Mouse (Mus musculus) spleen, adult 2 months (tissue): ENCODE results near the gene Dnaja4. TPM values are rescaled to one million over a fixed set of nuclear protein-coding genes. Genes with fewer than 3 reads are reported as not detected.

Experiments
- DNase-seq, 2 experiments: peaks; one replicate each; pipeline versions ENCODE4 v3.0.0 to v3.0.0-alpha.2; 2012 to 2021; ENCODE audit warnings: low spot score in 2 of 2, low read depth in 1 of 2
- H3K27ac ChIP-seq: fragments of 200-500 bp; 2 replicates; pipeline ENCODE4 v1.5.1; 2012; ENCODE audit warnings: low read length, inconsistent platforms; ENCODE audit not compliant: insufficient read depth
- H3K27me3 ChIP-seq: fragments of 200-500 bp; 2 replicates; pipeline ENCODE4 v1.6.1; 2012; ENCODE audit warnings: mild to moderate bottlenecking, moderate library complexity, low read length, inconsistent platforms; ENCODE audit not compliant: control insufficient read depth, insufficient read depth
- H3K36me3 ChIP-seq: fragments of 200-500 bp; 2 replicates; pipeline ENCODE4 v1.6.1; 2012; ENCODE audit warnings: mild to moderate bottlenecking, low read length, inconsistent platforms; ENCODE audit not compliant: control insufficient read depth, insufficient read depth
- H3K4me1 ChIP-seq: fragments of 200-500 bp; 2 replicates; pipeline ENCODE4 v1.6.1; 2011; ENCODE audit warnings: inconsistent platforms; ENCODE audit not compliant: control insufficient read depth, insufficient read depth, insufficient read length
- H3K4me3 ChIP-seq: fragments of 200-500 bp; 2 replicates; pipeline ENCODE4 v1.5.1; 2011; ENCODE audit warnings: mild to moderate bottlenecking, inconsistent platforms; ENCODE audit not compliant: insufficient read depth, insufficient read length; ENCODE audit errors: extremely low read depth
- CTCF ChIP-seq: fragments of 200-500 bp; IDR thresholded peaks from 2 replicates; pipeline ENCODE4 v1.5.1; 2011; ENCODE audit warnings: mild to moderate bottlenecking, inconsistent platforms; ENCODE audit not compliant: insufficient read depth, insufficient read length, insufficient replicate concordance; ENCODE audit errors: extremely low read depth
- POLR2A ChIP-seq: fragments of 200-500 bp; IDR thresholded peaks from 2 replicates; pipeline ENCODE4 v1.6.1; 2011; ENCODE audit warnings: low read depth, low read length, inconsistent platforms
- WGBS: fragments of 180-500 bp; shearing (Covaris S2); methylation state at CpG from one replicate; pipeline ENCODE4 v1.1.7; 2018; 5-methylcytosine and 5-hydroxymethylcytosine counted together
- polyA plus RNA-seq: library from polyadenylated mRNA; depleted of rRNA; stranded (reverse); fragments of >200 nt; gene quantifications from 2 replicates; pipeline ENCODE4 v1.2.3, GENCODE M21; 2012; rRNA removed

Gene Dnaja4
- polyA plus RNA-seq, 1 experiment: 5.6 TPM

- Histone ChIP-seq H3K4me1 (no peaks in the 10 kb centered on the region), H3K27me3 (peaks cover 9% of the 10 kb centered on the region), H3K4me3 (no peak within 1 kb of the TSS), H3K36me3 (no peaks in the 10 kb centered on the region), H3K27ac (no peak within 1 kb of the TSS)
- no peak for DNase-seq
- TF ChIP-seq POLR2A: no peak
- no peak for TF ChIP-seq CTCF
- 3% methylated on average over 44 of the region's 45 CpGs for WGBS
Observed at GRCm38 (mm10) chr9:54764561-54765217, 66.0 kb downstream of the Dnaja4 start, which contains the start of gene Crabp1. Gene Crabp1, plus strand, starts transcription at chr9:54764748.

- TF ChIP-seq POLR2A: no peak
- TF ChIP-seq CTCF: no peak
- Histone ChIP-seq H3K4me3 (no peak overlapping the region), H3K27me3 (peaks cover 9% of the 10 kb centered on the region), H3K36me3 (no peaks in the 10 kb centered on the region), H3K27ac (no peak overlapping the region), H3K4me1 (no peaks in the 10 kb centered on the region)
- DNase-seq: no peak
- 4% methylated on average over 41 of the region's 41 CpGs for WGBS
Observed at GRCm38 (mm10) chr9:54765336-54766085, 66.8 kb downstream of the Dnaja4 start.

Other genes with a start within 250 kb of the Dnaja4 start
- 1.0 and 2.0 TPM in 2 replicates for gene Dmxl2, start 197.2 kb upstream of the Dnaja4 start, polyA plus RNA-seq
- not detected in 2 replicates for gene Sh2d7, start 159.9 kb upstream of the Dnaja4 start, polyA plus RNA-seq
- 2.0 and 3.0 TPM in 2 replicates for gene Cib2, start 138.7 kb upstream of the Dnaja4 start, polyA plus RNA-seq
- 10.6 TPM in 2 replicates for gene Idh3a, start 112.5 kb upstream of the Dnaja4 start, polyA plus RNA-seq
- 3.2 and 3.7 TPM in 2 replicates for gene Acsbg1, start 37.0 kb upstream of the Dnaja4 start, polyA plus RNA-seq
- 13.2 and 13.4 TPM in 2 replicates for gene Wdr61, start 35.6 kb downstream of the Dnaja4 start, polyA plus RNA-seq
- gene Crabp1, start 65.9 kb downstream of the Dnaja4 start, polyA plus RNA-seq: 0.21 and 0.23 TPM in 2 replicates
- gene Ireb2, start 164.9 kb downstream of the Dnaja4 start, polyA plus RNA-seq: 3.0 and 3.3 TPM in 2 replicates
- gene Hykk, start 218.4 kb downstream of the Dnaja4 start, polyA plus RNA-seq: 0.25 and 0.34 TPM in 2 replicates